Mouse (Mus musculus) cortical plate, adult 2 months (tissue): ENCODE measurements around the gene Tsen54.

Source experiments
- CTCF ChIP-seq: fragments of 200-500 bp; IDR thresholded peaks from 2 replicates; pipeline ENCODE4 v1.5.1; 2011; ENCODE audit warnings: mild to moderate bottlenecking, control low read depth, low read length; ENCODE audit not compliant: insufficient read depth; ENCODE audit errors: extremely low read depth
- POLR2A ChIP-seq: fragments of 200-500 bp; IDR thresholded peaks from 2 replicates; pipeline ENCODE4 v1.6.1; 2011; ENCODE audit warnings: mild to moderate bottlenecking, low read length, control low read depth; ENCODE audit not compliant: insufficient read depth; ENCODE audit errors: extremely low read depth

DNA sequence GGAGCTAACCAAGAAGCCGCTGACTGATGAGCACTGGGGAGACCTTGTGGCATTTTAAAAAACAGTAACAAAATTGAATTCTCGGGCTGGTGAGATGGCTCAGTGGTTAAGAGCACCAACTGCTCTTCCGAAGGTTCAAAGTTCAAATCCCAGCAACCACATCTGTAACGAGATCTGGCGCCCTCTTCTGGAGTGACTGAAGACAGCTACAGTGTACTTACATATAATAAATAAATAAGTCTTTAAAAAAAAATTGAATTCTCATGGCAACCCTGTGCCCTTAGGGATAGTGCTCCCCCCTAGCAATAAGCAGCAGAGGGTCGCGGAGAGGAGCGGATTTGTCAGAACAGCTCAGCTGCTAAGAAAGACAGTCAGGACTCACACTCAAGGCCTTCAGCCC, 49.4 kb downstream of the Tsen54 start:
- TF ChIP-seq CTCF (no peak), POLR2A (no peak)
